Mouse (Mus musculus) CD4-positive helper T cell, adult 2 months (primary cell): ENCODE data around the gene Mast3.

ENCODE experiments used
- DNase-seq: peaks from one replicate; pipeline ENCODE4 v3.0.0-alpha.2; 2012; ENCODE audit warnings: low read depth, missing footprints, low spot score

The Mast3 gene

GRCm38 (mm10) chr8:70804481-70805206 is at the start of gene Mast3:
Mast3 (minus strand) TSS chr8:70805054.
- peak; percentile 85 for DNase-seq

GRCm38 (mm10) chr8:70853863-70854262 is 49.0 kb upstream of the Mast3 start:
- DNase-seq, result no peak

- no peak for DNase-seq
Measured at GRCm38 (mm10) chr8:70852595-70853231, 47.9 kb upstream of the Mast3 start.

- no peak for DNase-seq
Measured at GRCm38 (mm10) chr8:70851837-70852236, 47.0 kb upstream of the Mast3 start.

- DNase-seq, result no peak
Measured at GRCm38 (mm10) chr8:70850947-70851346, 46.1 kb upstream of the Mast3 start.

- no peak for DNase-seq
Measured at GRCm38 (mm10) chr8:70850132-70850845, 45.4 kb upstream of the Mast3 start.

- DNase-seq, result no peak
Measured at GRCm38 (mm10) chr8:70849333-70849990, 44.6 kb upstream of the Mast3 start.

GRCm38 (mm10) chr8:70846371-70847154 is 41.7 kb upstream of the Mast3 start:
- peak; percentile 49 for DNase-seq

GRCm38 (mm10) chr8:70845108-70845507 is 40.3 kb upstream of the Mast3 start:
- no peak for DNase-seq

- DNase-seq, result peak; percentile 84
Measured at GRCm38 (mm10) chr8:70844523-70844922, 39.7 kb upstream of the Mast3 start.

- no peak for DNase-seq
Measured at GRCm38 (mm10) chr8:70843941-70844340, 39.1 kb upstream of the Mast3 start.

- no peak for DNase-seq
Measured at GRCm38 (mm10) chr8:70843214-70843773, 38.4 kb upstream of the Mast3 start.

GRCm38 (mm10) chr8:70842484-70842883 is 37.6 kb upstream of the Mast3 start:
- no peak for DNase-seq

GRCm38 (mm10) chr8:70841147-70842072 is 36.6 kb upstream of the Mast3 start:
- peak; percentile 82 for DNase-seq

GRCm38 (mm10) chr8:70840590-70840989 is 35.7 kb upstream of the Mast3 start:
- DNase-seq, result peak; percentile 18

- peak; percentile 100 for DNase-seq
Measured at GRCm38 (mm10) chr8:70839408-70840351, 34.8 kb upstream of the Mast3 start, which contains the start of gene Arrdc2. Arrdc2 (minus strand) TSS chr8:70839720.

GRCm38 (mm10) chr8:70838654-70839407 is 34.0 kb upstream of the Mast3 start:
- DNase-seq, result no peak

- DNase-seq, result no peak
Measured at GRCm38 (mm10) chr8:70836666-70837065, 31.8 kb upstream of the Mast3 start.
